Mouse (Mus musculus) heart, adult 2 months (tissue): ENCODE data around the gene Fgr. TPM values are rescaled to one million over a fixed set of nuclear protein-coding genes. Genes with fewer than 3 reads are reported as not detected.

Experiments used
- DNase-seq, 2 experiments: peaks; one replicate each; pipeline ENCODE4 v3.0.0; 2021
- H3K27ac ChIP-seq: fragments of 200-600 bp; 2 replicates; pipeline ENCODE4 v1.8.1; 2022
- H3K27me3 ChIP-seq: fragments of 200-500 bp; 2 replicates; pipeline ENCODE4 v1.6.1; 2012; ENCODE audit warnings: mild to moderate bottlenecking, low read length, inconsistent platforms, mixed read lengths; ENCODE audit not compliant: control insufficient read depth, insufficient read depth
- H3K36me3 ChIP-seq: fragments of 200-500 bp; 2 replicates; pipeline ENCODE4 v1.6.1; 2012; ENCODE audit warnings: low read length, inconsistent platforms; ENCODE audit not compliant: control insufficient read depth, insufficient read depth
- H3K4me1 ChIP-seq: fragments of 200-500 bp; 2 replicates; pipeline ENCODE4 v1.6.1; 2011; ENCODE audit warnings: low read length; ENCODE audit not compliant: control insufficient read depth, insufficient read depth
- H3K4me3 ChIP-seq: fragments of 200-600 bp; 2 replicates; pipeline ENCODE4 v1.8.1; 2022
- H3K79me2 ChIP-seq: fragments of 200-500 bp; replicated peaks from 2 replicates; pipeline ENCODE4 v1.6.1; 2012; ENCODE audit warnings: mild to moderate bottlenecking, inconsistent platforms, low read length, moderate library complexity, mixed read lengths; ENCODE audit not compliant: control insufficient read depth, insufficient read depth
- H3K9ac ChIP-seq: fragments of 200-500 bp; 2 replicates; pipeline ENCODE4 v1.6.1; 2012; ENCODE audit warnings: low read depth, mild to moderate bottlenecking, control low read depth, inconsistent platforms, low read length, mixed read lengths
- CTCF ChIP-seq: fragments of 200-600 bp; IDR thresholded peaks from 2 replicates; pipeline ENCODE4 v1.8.1; 2022; ENCODE audit warnings: antibody characterized with exemption, mild to moderate bottlenecking, moderate library complexity
- EP300 ChIP-seq: fragments of 200-500 bp; IDR thresholded peaks from 2 replicates; pipeline ENCODE4 v1.6.1; 2011; ENCODE audit warnings: low read depth, low read length, control low read depth; ENCODE audit not compliant: insufficient read depth
- POLR2A ChIP-seq: fragments of 200-500 bp; IDR thresholded peaks from 2 replicates; pipeline ENCODE4 v1.6.1; 2011; ENCODE audit warnings: mild to moderate bottlenecking, low read depth, low read length, control low read depth; ENCODE audit not compliant: insufficient read depth
- WGBS: fragments of 180-500 bp; shearing (Covaris S2); methylation state at CpG from one replicate; pipeline ENCODE4 v1.1.7; 2018; 5-methylcytosine and 5-hydroxymethylcytosine counted together
- intact Hi-C: fragments of 180-260 bp; cut with DNase I; formaldehyde crosslinking; loops from one replicate; pipeline ENCODE4 v1.15.1; 2025
- polyA plus RNA-seq: library from polyadenylated mRNA; depleted of rRNA; stranded (reverse); fragments of >200 nt; gene quantifications from 2 replicates; pipeline ENCODE4 v1.2.3, GENCODE M21; 2012
- total RNA-seq, 2 experiments: library from RNA; stranded (reverse); gene quantifications; 2 replicates each; pipeline ENCODE4 v1.2.3; 2021

Fgr gene
- total and polyA plus RNA-seq, 3 experiments, result 0.43 to 1.7 (median 0.47) TPM

DNA sequence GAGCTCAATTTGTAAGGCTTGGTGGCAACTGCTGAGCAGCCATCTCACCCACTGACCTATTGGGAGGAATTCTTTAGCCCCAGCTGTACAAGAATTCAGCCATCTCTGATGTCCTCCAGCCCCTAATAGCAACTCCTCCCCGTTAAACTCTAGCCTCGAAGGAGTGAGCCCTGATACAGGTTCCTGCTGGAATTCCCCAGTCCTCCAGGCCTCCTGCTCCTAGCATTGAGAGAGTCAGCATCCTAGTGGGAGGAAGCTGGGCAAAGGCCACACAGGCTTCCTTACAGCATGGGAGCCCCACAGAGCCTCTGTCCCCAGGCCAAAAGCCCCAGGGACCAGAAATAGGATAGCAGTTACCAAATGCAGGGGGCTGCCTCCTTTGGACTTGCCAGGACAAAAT is 10.5 kb upstream of the Fgr start:
- Histone ChIP-seq H3K4me1 (peaks cover 27% of the 10 kb centered on the region), H3K36me3 (no peaks in the 10 kb centered on the region), H3K27ac (no peak overlapping the region), H3K4me3 (no peak overlapping the region), H3K9ac (no peak overlapping the region), H3K27me3 (no peaks in the 10 kb centered on the region), H3K79me2 (no peaks in the 10 kb centered on the region)
- TF ChIP-seq EP300 (no peak), POLR2A (no peak), CTCF (no peak)
- no peak for DNase-seq
- 21% methylated on average over 2 of the region's 2 CpGs for WGBS
- intact Hi-C loops, result no loop called here

- WGBS, result 89% methylated on average over 3 of the region's 3 CpGs
Measured at GRCm38 (mm10) chr4:132964064-132964463, 9.8 kb upstream of the Fgr start.

DNA sequence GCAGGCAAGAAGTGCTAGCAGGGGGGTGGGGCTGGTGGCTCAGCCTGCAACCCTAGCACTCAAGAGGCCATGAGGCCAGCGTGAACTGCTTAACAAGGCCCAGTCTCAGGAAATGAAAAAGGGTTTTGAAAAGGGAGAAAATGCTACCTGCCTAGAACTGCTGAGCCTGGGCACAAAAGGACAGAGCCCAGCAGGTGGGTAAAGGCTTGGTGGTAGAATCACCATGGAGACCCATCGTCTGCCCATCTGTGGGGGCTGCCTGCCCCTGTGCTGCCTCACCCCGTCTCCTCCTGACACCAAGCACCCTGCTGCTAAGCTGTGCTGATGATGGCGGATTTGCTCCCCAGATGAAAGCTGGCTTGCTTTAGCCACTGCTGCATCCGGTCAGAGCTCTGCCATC is 9.4 kb upstream of the Fgr start:
- no peaks in the 10 kb centered on the region for H3K36me3 ChIP-seq
- intact Hi-C loops, result no loop called here
- no peak overlapping the region for H3K9ac ChIP-seq
- no peak for DNase-seq
- WGBS, result 88% methylated on average over 5 of the region's 5 CpGs
- peaks cover 22% of the 10 kb centered on the region for H3K4me1 ChIP-seq
- no peak for TF ChIP-seq EP300
- no peak for TF ChIP-seq CTCF
- TF ChIP-seq POLR2A, result no peak
- H3K79me2 ChIP-seq, result no peaks in the 10 kb centered on the region
- no peak overlapping the region for H3K4me3 ChIP-seq
- no peaks in the 10 kb centered on the region for H3K27me3 ChIP-seq
- no peak overlapping the region for H3K27ac ChIP-seq

More at GRCm38 (mm10) chr4:132964064-132964463, 9.8 kb upstream of the Fgr start:
- H3K27ac ChIP-seq, result no peak overlapping the region
- H3K79me2 ChIP-seq, result no peaks in the 10 kb centered on the region
- no peak for TF ChIP-seq CTCF
- no peak for TF ChIP-seq POLR2A
- TF ChIP-seq EP300, result no peak
- no peaks in the 10 kb centered on the region for H3K36me3 ChIP-seq
- no peak for DNase-seq
- intact Hi-C loops, result no loop called here
- H3K27me3 ChIP-seq, result no peaks in the 10 kb centered on the region
- no peak overlapping the region for H3K4me3 ChIP-seq
- no peak overlapping the region for H3K9ac ChIP-seq
- H3K4me1 ChIP-seq, result peaks cover 27% of the 10 kb centered on the region

- intact Hi-C loops, result no loop called here
- no peak overlapping the region for H3K4me3 ChIP-seq
- WGBS, result 50% methylated on average over 6 of the region's 6 CpGs
- H3K36me3 ChIP-seq, result no peaks in the 10 kb centered on the region
- H3K79me2 ChIP-seq, result no peaks in the 10 kb centered on the region
- TF ChIP-seq CTCF (no peak), EP300 (no peak), POLR2A (no peak)
- no peak overlapping the region for H3K9ac ChIP-seq
- H3K27me3 ChIP-seq, result no peaks in the 10 kb centered on the region
- H3K27ac ChIP-seq, result no peak overlapping the region
- DNase-seq, result no peak
- H3K4me1 ChIP-seq, result no peaks in the 10 kb centered on the region
Measured at GRCm38 (mm10) chr4:132968105-132968938, 5.6 kb upstream of the Fgr start.

GRCm38 (mm10) chr4:132971601-132972000 is 2.3 kb upstream of the Fgr start:
- H3K36me3 ChIP-seq, result no peaks in the 10 kb centered on the region
- H3K27me3 ChIP-seq, result no peaks in the 10 kb centered on the region
- H3K4me1 ChIP-seq, result peaks cover 3% of the 10 kb centered on the region
- intact Hi-C loops, result no loop called here
- H3K4me3 ChIP-seq, result no peak overlapping the region
- H3K79me2 ChIP-seq, result no peaks in the 10 kb centered on the region
- H3K9ac ChIP-seq, result no peak overlapping the region
- H3K27ac ChIP-seq, result no peak overlapping the region
- DNase-seq, result no peak
- 58% methylated on average over 6 of the region's 6 CpGs for WGBS
- TF ChIP-seq CTCF (no peak), POLR2A (no peak), EP300 (no peak)

GRCm38 (mm10) chr4:132972101-132972500 is 1.8 kb upstream of the Fgr start:
- 79% methylated on average over 3 of the region's 3 CpGs for WGBS
- Histone ChIP-seq H3K27ac (no peak overlapping the region), H3K79me2 (no peaks in the 10 kb centered on the region), H3K4me3 (no peak overlapping the region), H3K9ac (no peak overlapping the region), H3K36me3 (no peaks in the 10 kb centered on the region), H3K27me3 (no peaks in the 10 kb centered on the region), H3K4me1 (peaks cover 6% of the 10 kb centered on the region)
- intact Hi-C loops, result no loop called here
- TF ChIP-seq POLR2A (no peak), CTCF (no peak), EP300 (no peak)
- DNase-seq, result no peak
